Mouse (Mus musculus) heart, postnatal 0 days (tissue): ENCODE results near the gene Macrod1.

Source experiments
- CTCF ChIP-seq: IDR thresholded peaks from 2 replicates; pipeline ENCODE4 v1.5.1; 2016; ENCODE audit warnings: antibody characterized with exemption, control low read depth, low read depth
- EP300 ChIP-seq: IDR thresholded peaks from 2 replicates; pipeline ENCODE4 v1.6.1; 2016; ENCODE audit warnings: antibody characterized with exemption, low read depth

DNA sequence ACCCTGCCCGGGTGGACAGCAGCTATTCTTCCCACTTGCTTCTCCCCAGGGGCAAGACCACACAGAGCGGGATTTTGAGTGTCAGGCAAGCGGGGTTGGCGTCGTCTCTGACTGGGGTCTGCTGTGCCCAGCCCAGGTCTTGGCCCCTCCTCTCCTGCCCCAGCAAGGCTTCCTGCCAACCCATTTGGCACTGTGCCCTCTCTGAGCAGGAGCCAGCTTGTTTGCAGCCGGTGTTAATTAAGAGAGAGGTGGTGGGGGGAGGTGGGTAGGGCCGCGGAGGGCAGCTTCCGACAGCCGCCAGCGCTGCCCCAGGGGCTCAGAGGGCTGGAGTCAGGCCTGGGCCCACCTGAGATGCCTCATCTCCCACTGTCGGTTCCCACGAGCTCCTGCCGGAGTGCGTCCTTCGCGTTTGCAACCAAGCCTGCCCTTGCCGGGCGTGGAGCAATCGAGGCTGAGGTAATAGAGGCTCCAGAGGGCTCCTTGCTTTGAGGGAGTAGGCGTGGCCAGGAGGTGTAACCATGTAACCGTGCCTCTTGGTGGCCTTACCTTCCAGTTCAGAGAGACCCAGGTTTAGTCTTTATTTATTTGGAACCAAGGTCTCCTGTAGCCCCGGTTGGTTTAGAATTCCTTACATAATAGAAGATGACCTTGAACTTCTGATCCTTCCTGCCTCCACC lies 125.8 kb downstream of the Macrod1 start:
- TF ChIP-seq CTCF (no peak), EP300 (no peak)
